Mouse (Mus musculus): ENCODE results near the gene Gm49510. TPM values are rescaled to one million over a fixed set of nuclear protein-coding genes. Genes with fewer than 3 reads are reported as not detected.

Gene Gm49510
- total and polyA plus RNA-seq, 3 experiments: 0.17 to 0.27 TPM; not detected in 1

GRCm38 (mm10) chr15:78957021-78957420 lies 57.6 kb downstream of the Gm49510 start:
- no peaks in the 10 kb centered on the region for H3K79me2 ChIP-seq (ENCODE audit: control insufficient read depth, insufficient read depth, low read length, poor library complexity)
- H3K9me3 ChIP-seq (replicated peaks; ENCODE audit: insufficient read depth, low read length): no peaks in the 10 kb centered on the region
- no peak overlapping the region for H3K27ac ChIP-seq (ENCODE audit: control insufficient read depth, low read depth, low read length)
- no peaks in the 10 kb centered on the region for H3K4me1 ChIP-seq (ENCODE audit: control insufficient read depth in 1 of 2, insufficient read depth in 2 of 2, low read length in 2 of 2)
- H3K4me3 ChIP-seq (ENCODE audit: control insufficient read depth in 1 of 2, insufficient read depth in 1 of 2, low read depth in 2 of 2, low read length in 2 of 2): no peak overlapping the region
- no peak for DNase-seq (ENCODE audit: low read depth, low spot score)
- H3K27me3 ChIP-seq (ENCODE audit: control insufficient read depth in 1 of 2, insufficient read depth in 2 of 2, low read length in 2 of 2): no peaks in the 10 kb centered on the region
- no peak for TF ChIP-seq NRF1 (IDR thresholded peaks at IDR 0.05; ENCODE audit: insufficient read depth, low read depth, low read length, poor library complexity, severe bottlenecking)
- TF ChIP-seq USF2 (IDR thresholded peaks at IDR 0.05; ENCODE audit: borderline replicate concordance in 1 of 2, insufficient read depth in 1 of 2, low read depth in 1 of 2, low read length in 2 of 2): no peak
- no peak for TF ChIP-seq RCOR1 (IDR thresholded peaks at IDR 0.05; ENCODE audit: low read depth, low read length)
- TF ChIP-seq TBP (IDR thresholded peaks at IDR 0.05; ENCODE audit: low read depth, low read length): no peak
- TF ChIP-seq ZNF384 (IDR thresholded peaks at IDR 0.05; ENCODE audit: low read depth, low read length): no peak
- no peak for TF ChIP-seq MAZ (IDR thresholded peaks at IDR 0.05; ENCODE audit: low read depth, low read length)
- TF ChIP-seq MXI1 (IDR thresholded peaks at IDR 0.05; ENCODE audit: low read depth, low read length): no peak
- TF ChIP-seq UBTF (IDR thresholded peaks at IDR 0.05; ENCODE audit: borderline replicate concordance, insufficient read depth, low read depth, low read length): no peak
- TF ChIP-seq JUND (IDR thresholded peaks at IDR 0.05; ENCODE audit: low read depth, low read length): no peak
- no peaks in the 10 kb centered on the region for H3K36me3 ChIP-seq (ENCODE audit: control insufficient read depth in 1 of 2, insufficient read depth in 2 of 2, low read length in 2 of 2)
- H3K9ac ChIP-seq (ENCODE audit: control insufficient read depth, low read depth, low read length, poor library complexity, severe bottlenecking): no peak overlapping the region

- H3K36me3 ChIP-seq (ENCODE audit: control insufficient read depth in 1 of 2, insufficient read depth in 2 of 2, low read length in 2 of 2): no peaks in the 10 kb centered on the region
- DNase-seq (ENCODE audit: low read depth, low spot score): no peak
- no peaks in the 10 kb centered on the region for H3K79me2 ChIP-seq (ENCODE audit: control insufficient read depth, insufficient read depth, low read length, poor library complexity)
- no peaks in the 10 kb centered on the region for H3K27me3 ChIP-seq (ENCODE audit: control insufficient read depth in 1 of 2, insufficient read depth in 2 of 2, low read length in 2 of 2)
- TF ChIP-seq MAX (IDR thresholded peaks at IDR 0.05; ENCODE audit: low read length) (no peak), CHD2 (IDR thresholded peaks at IDR 0.05; ENCODE audit: low read length) (no peak), TCF12 (IDR thresholded peaks at IDR 0.05; ENCODE audit: low read depth, low read length) (no peak), MEF2A (IDR thresholded peaks at IDR 0.05; ENCODE audit: extremely low read depth, insufficient replicate concordance, low read depth, low read length, poor library complexity, severe bottlenecking) (no peak), SMC3 (IDR thresholded peaks at IDR 0.05; ENCODE audit: low read depth, low read length) (no peak), TBP (IDR thresholded peaks at IDR 0.05; ENCODE audit: low read depth, low read length) (no peak), UBTF (IDR thresholded peaks at IDR 0.05; ENCODE audit: borderline replicate concordance, insufficient read depth, low read depth, low read length) (no peak), USF1 (IDR thresholded peaks at IDR 0.05; ENCODE audit: low read depth, low read length) (no peak), ZKSCAN1 (IDR thresholded peaks at IDR 0.05; ENCODE audit: low read depth, low read length) (no peak), GABPA (IDR thresholded peaks at IDR 0.05; ENCODE audit: low read depth, low read length) (no peak), ZNF384 (IDR thresholded peaks at IDR 0.05; ENCODE audit: low read depth, low read length) (no peak), POLR2A (IDR thresholded peaks at IDR 0.05; ENCODE audit: control insufficient read depth in 1 of 2, insufficient read depth in 1 of 2, low read depth in 1 of 2, low read length in 2 of 2, poor library complexity in 1 of 2) (no peak), POLR2AphosphoS2 (IDR thresholded peaks at IDR 0.05; ENCODE audit: low read length) (no peak), MAFK (IDR thresholded peaks at IDR 0.05; ENCODE audit: borderline replicate concordance, low read depth, low read length) (no peak), RCOR1 (IDR thresholded peaks at IDR 0.05; ENCODE audit: low read depth, low read length) (no peak), ELF1 (IDR thresholded peaks at IDR 0.05; ENCODE audit: low read depth, low read length) (no peak), JUND (IDR thresholded peaks at IDR 0.05; ENCODE audit: low read depth, low read length) (no peak), MXI1 (IDR thresholded peaks at IDR 0.05; ENCODE audit: low read depth, low read length) (no peak)
- H3K9ac ChIP-seq (ENCODE audit: control insufficient read depth, low read depth, low read length, poor library complexity, severe bottlenecking): no peak overlapping the region
- H3K9me3 ChIP-seq (replicated peaks; ENCODE audit: insufficient read depth, low read length): no peaks in the 10 kb centered on the region
- no peak overlapping the region for H3K4me3 ChIP-seq (ENCODE audit: control insufficient read depth in 1 of 2, insufficient read depth in 1 of 2, low read depth in 2 of 2, low read length in 2 of 2)
- H3K4me1 ChIP-seq (ENCODE audit: control insufficient read depth in 1 of 2, insufficient read depth in 2 of 2, low read length in 2 of 2): no peaks in the 10 kb centered on the region
- H3K27ac ChIP-seq (ENCODE audit: control insufficient read depth, low read depth, low read length): no peak overlapping the region
These were observed 60.1 kb downstream of the Gm49510 start for GRCm38 (mm10) chr15:78959537-78959936.

All from MEL (cell line).